Mouse (Mus musculus): ENCODE data around the gene Wdtc1.

- TF ChIP-seq CTCF (IDR thresholded peaks at IDR 0.05; ENCODE audit: low read depth, low read length), result no peak
- no peak for TF ChIP-seq POLR2A (IDR thresholded peaks at IDR 0.05; ENCODE audit: borderline replicate concordance, low read depth, low read length)
Measured at GRCm38 (mm10) chr4:133262375-133262765, 90.9 kb downstream of the Wdtc1 start.
